ENCODE assay signal across 16 mouse cellular contexts in genomic region chr17:84596501-84596900, GRCm38 (mm10). TPM values are rescaled to one million over a fixed set of nuclear protein-coding genes. Genes with fewer than 3 reads are reported as not detected.
DNase-seq lines count a peak whose midpoint lies in the region; ATAC-seq lines count a peak whose summit lies in the region.
"Had no signal": no experiment of that assay in that cellular context is flagged by ENCODE, and none has a peak within 500 bp of the region (broad histone marks: within the 10 kb centered on the region; RNA-seq: fewer than 3 reads in every experiment).

No protein-coding gene starts in this region.

- H3K9ac ChIP-seq in forebrain, embryonic 12.5 days: no peak overlapping the region
- H3K9ac ChIP-seq in forebrain, embryonic 11.5 days (ENCODE audit: low read length): no peak overlapping the region
- peak overlapping the region; percentile 24; the same call in 1 of the 2 replicates for H3K9ac ChIP-seq in midbrain, embryonic 14.5 days (replicated peaks; ENCODE audit: low read length)
- no peak overlapping the region for H3K9ac ChIP-seq in stomach, embryonic 16.5 days (ENCODE audit: low read length)
- H3K9ac ChIP-seq: embryonic facial prominence, embryonic 15.5 days; liver, embryonic 13.5 days; neural tube, embryonic 12.5 days had no signal

- peak overlapping the region; percentile 15; the same call in 1 of the 2 replicates for H3K4me2 ChIP-seq in forebrain, embryonic 12.5 days
- no peak overlapping the region for H3K4me2 ChIP-seq in forebrain, embryonic 11.5 days (ENCODE audit: low read depth, low read length, severe bottlenecking)
- peak overlapping the region; percentile 33 for H3K4me2 ChIP-seq in midbrain, embryonic 14.5 days (ENCODE audit: low read length)
- peak overlapping the region; percentile 24; the same call in 1 of the 2 replicates for H3K4me2 ChIP-seq in stomach, embryonic 16.5 days (ENCODE audit: low read depth, low read length)
- H3K4me2 ChIP-seq: embryonic facial prominence, embryonic 15.5 days; liver, embryonic 13.5 days; neural tube, embryonic 12.5 days had no signal

- no peak for DNase-seq in forebrain, embryonic 11.5 days (ENCODE audit: low spot score)
- DNase-seq in midbrain, embryonic 14.5 days: peak; percentile 40
- DNase-seq in midbrain, embryonic 10.5 days (ENCODE audit: low spot score): no peak
- no peak for DNase-seq in limb, embryonic 10.5 days (ENCODE audit: low spot score)
- DNase-seq in urinary bladder, postnatal 14 days (ENCODE audit: low spot score): no peak
- DNase-seq: cerebellum, adult 9-11 months; heart, adult 2 months; heart, postnatal 36 days; kidney, adult 2 months; liver, embryonic 13.5 days had no signal

- peaks cover 10% of the 10 kb centered on the region for H3K4me1 ChIP-seq in forebrain, embryonic 12.5 days
- no peaks in the 10 kb centered on the region for H3K4me1 ChIP-seq in forebrain, embryonic 11.5 days (replicated peaks; ENCODE audit: control insufficient read depth, insufficient read depth, low read length)
- H3K4me1 ChIP-seq in midbrain, embryonic 14.5 days (ENCODE audit: control insufficient read depth, insufficient read depth, low read length): 0 out of 2 replicates have a peak, but pooled peaks cover 9% of the 10 kb centered on the region
- H3K4me1 ChIP-seq in midbrain, embryonic 10.5 days: peaks cover 10% of the 10 kb centered on the region; the same call in 1 of the 2 replicates
- peaks cover 23% of the 10 kb centered on the region for H3K4me1 ChIP-seq in limb, embryonic 10.5 days
- H3K4me1 ChIP-seq in stomach, embryonic 16.5 days (ENCODE audit: control insufficient read depth, insufficient read depth, low read length): no peaks in the 10 kb centered on the region
- H3K4me1 ChIP-seq: liver, embryonic 13.5 days; megakaryocyte, embryonic 14.5 days had no signal

- WGBS in forebrain, embryonic 12.5 days: 42% methylated on average over 7 of the region's 7 CpGs
- 52% methylated on average over 7 of the region's 7 CpGs for WGBS in forebrain, embryonic 11.5 days
- 34% methylated on average over 7 of the region's 7 CpGs for WGBS in midbrain, embryonic 14.5 days
- 57% methylated on average over 7 of the region's 7 CpGs for WGBS in midbrain, embryonic 10.5 days
- 71% methylated on average over 7 of the region's 7 CpGs for WGBS in limb, embryonic 10.5 days
- 41% methylated on average over 7 of the region's 7 CpGs for WGBS in stomach, embryonic 16.5 days

- H3K27me3 ChIP-seq in forebrain, embryonic 12.5 days: no peaks in the 10 kb centered on the region
- no peaks in the 10 kb centered on the region for H3K27me3 ChIP-seq in forebrain, embryonic 11.5 days (ENCODE audit: control insufficient read depth, insufficient read depth, low read length)
- H3K27me3 ChIP-seq in midbrain, embryonic 14.5 days (ENCODE audit: control insufficient read depth, insufficient read depth, low read length): no peaks in the 10 kb centered on the region
- no peaks in the 10 kb centered on the region for H3K27me3 ChIP-seq in midbrain, embryonic 10.5 days (ENCODE audit: low read depth, poor library complexity, severe bottlenecking)
- no peaks in the 10 kb centered on the region for H3K27me3 ChIP-seq in limb, embryonic 10.5 days (ENCODE audit: low read depth, poor library complexity, severe bottlenecking)
- no peaks in the 10 kb centered on the region for H3K27me3 ChIP-seq in stomach, embryonic 16.5 days (ENCODE audit: control insufficient read depth, insufficient read depth, low read length)
- H3K27me3 ChIP-seq: embryonic facial prominence, embryonic 15.5 days; liver, embryonic 13.5 days; neural tube, embryonic 12.5 days had no signal

- no peaks in the 10 kb centered on the region for H3K9me3 ChIP-seq in forebrain, embryonic 12.5 days
- H3K9me3 ChIP-seq in forebrain, embryonic 11.5 days (ENCODE audit: control insufficient read depth, low read length): no peaks in the 10 kb centered on the region
- H3K9me3 ChIP-seq in midbrain, embryonic 14.5 days (ENCODE audit: control insufficient read depth, low read length): no peaks in the 10 kb centered on the region
- no peaks in the 10 kb centered on the region; the same call in 1 of the 2 replicates for H3K9me3 ChIP-seq in midbrain, embryonic 10.5 days (replicated peaks)
- no peaks in the 10 kb centered on the region for H3K9me3 ChIP-seq in limb, embryonic 10.5 days (replicated peaks)
- H3K9me3 ChIP-seq in stomach, embryonic 16.5 days (replicated peaks; ENCODE audit: control insufficient read depth, low read length): no peaks in the 10 kb centered on the region
- H3K9me3 ChIP-seq: embryonic facial prominence, embryonic 15.5 days; liver, embryonic 13.5 days; megakaryocyte, embryonic 14.5 days; neural tube, embryonic 12.5 days had no signal

- H3K36me3 ChIP-seq in forebrain, embryonic 12.5 days (replicated peaks): peaks cover 7% of the 10 kb centered on the region
- H3K36me3 ChIP-seq in forebrain, embryonic 11.5 days (ENCODE audit: control insufficient read depth, insufficient read depth, low read length): no peaks in the 10 kb centered on the region
- H3K36me3 ChIP-seq in midbrain, embryonic 14.5 days (ENCODE audit: control insufficient read depth, insufficient read depth, low read length): no peaks in the 10 kb centered on the region
- H3K36me3 ChIP-seq in midbrain, embryonic 10.5 days: peaks cover 17% of the 10 kb centered on the region
- H3K36me3 ChIP-seq in limb, embryonic 10.5 days: peaks cover 20% of the 10 kb centered on the region
- 0 out of 2 replicates have a peak, but pooled peaks cover 8% of the 10 kb centered on the region for H3K36me3 ChIP-seq in stomach, embryonic 16.5 days (ENCODE audit: control insufficient read depth, insufficient read depth, low read length)
- H3K36me3 ChIP-seq: liver, embryonic 13.5 days; neural tube, embryonic 12.5 days had no signal

- no peak overlapping the region for H3K27ac ChIP-seq in forebrain, embryonic 12.5 days
- H3K27ac ChIP-seq in forebrain, embryonic 11.5 days (ENCODE audit: low read depth, low read length): no peak overlapping the region
- peak overlapping the region; percentile 66 for H3K27ac ChIP-seq in midbrain, embryonic 14.5 days (replicated peaks; ENCODE audit: low read depth, low read length)
- H3K27ac ChIP-seq in midbrain, embryonic 10.5 days (replicated peaks): no peak overlapping the region
- H3K27ac ChIP-seq in limb, embryonic 10.5 days: peak overlapping the region; percentile 48; the same call in 1 of the 2 replicates
- no peak overlapping the region; the same call in 1 of the 2 replicates for H3K27ac ChIP-seq in stomach, embryonic 16.5 days (ENCODE audit: low read length)
- H3K27ac ChIP-seq: embryonic facial prominence, embryonic 15.5 days; heart, adult 2 months; liver, embryonic 13.5 days; neural tube, embryonic 12.5 days had no signal

- H3K4me3 ChIP-seq in forebrain, embryonic 12.5 days (replicated peaks): no peak overlapping the region
- H3K4me3 ChIP-seq in forebrain, embryonic 11.5 days (ENCODE audit: low read depth, low read length): no peak overlapping the region
- no peak overlapping the region for H3K4me3 ChIP-seq in midbrain, embryonic 14.5 days (replicated peaks; ENCODE audit: low read depth, low read length)
- no peak overlapping the region for H3K4me3 ChIP-seq in midbrain, embryonic 10.5 days
- no peak overlapping the region for H3K4me3 ChIP-seq in limb, embryonic 10.5 days
- no peak overlapping the region for H3K4me3 ChIP-seq in stomach, embryonic 16.5 days (replicated peaks; ENCODE audit: low read length)
- H3K4me3 ChIP-seq: embryonic facial prominence, embryonic 15.5 days; heart, adult 2 months; liver, embryonic 13.5 days; megakaryocyte, embryonic 14.5 days; neural tube, embryonic 12.5 days had no signal

- no peak for ATAC-seq in forebrain, embryonic 12.5 days (ENCODE audit: low FRiP score)
- no peak for ATAC-seq in forebrain, embryonic 11.5 days (replicated peaks; ENCODE audit: low FRiP score)
- ATAC-seq in midbrain, embryonic 14.5 days (ENCODE audit: low FRiP score, low TSS enrichment): no peak
- no peak for ATAC-seq in stomach, embryonic 16.5 days (ENCODE audit: insufficient read depth, low FRiP score)
- ATAC-seq in activated CD4-positive, CD25-positive, alpha-beta regulatory T cell, adult 4 months: no peak

RNA-seq across cellular contexts. Expression of gene Dync2li1, which starts 29.8 kb away (rescaled TPM):
- 34.2 and 34.6 TPM in 2 replicates for polyA plus RNA-seq in forebrain, embryonic 12.5 days (2016; fragmentation: Nextera tagmentation; extraction: Ambion mirVana)
- 35.0 and 41.8 TPM in 2 replicates for polyA plus RNA-seq in forebrain, embryonic 11.5 days (2014; fragmentation: Nextera tagmentation; extraction: Ambion mirVana)
- 31.9 and 36.2 TPM in 2 replicates for polyA plus RNA-seq in midbrain, embryonic 14.5 days (2014; fragmentation: Nextera tagmentation; extraction: Ambion mirVana)
- polyA plus RNA-seq in midbrain, embryonic 10.5 days (2016; fragmentation: Nextera tagmentation; extraction: Ambion mirVana): 30.9 and 32.7 TPM in 2 replicates
- 25.5 and 33.4 TPM in 2 replicates for polyA plus RNA-seq in limb, embryonic 10.5 days (2016; fragmentation: Nextera tagmentation; extraction: Ambion mirVana)
- polyA plus RNA-seq in stomach, embryonic 16.5 days (2015; fragmentation: Nextera tagmentation; extraction: Ambion mirVana): 27.8 and 32.9 TPM in 2 replicates
- under 1 TPM; 0.65 to 0.97 TPM for polyA plus RNA-seq in activated CD4-positive, CD25-positive, alpha-beta regulatory T cell, adult 4 months (2017; shearing (Covaris generic))

Comparison
In these comparisons a context has a peak if more than half of its experiments do, and no peak if none do; other contexts are left out.
1. H3K27ac ChIP-seq: peak in midbrain, embryonic 14.5 days (single experiment) and limb, embryonic 10.5 days (single experiment); none in forebrain, embryonic 12.5 days (single experiment), forebrain, embryonic 11.5 days (single experiment), midbrain, embryonic 10.5 days (single experiment) and stomach, embryonic 16.5 days (single experiment).
2. RNA of gene Dync2li1, which starts 29.8 kb away (polyA plus RNA-seq): 35.0 to 41.8 TPM in forebrain, embryonic 11.5 days, 34.2 to 34.6 TPM in forebrain, embryonic 12.5 days, 25.5 to 33.4 TPM in limb, embryonic 10.5 days, 27.8 to 32.9 TPM in stomach, embryonic 16.5 days, 31.9 to 36.2 TPM in midbrain, embryonic 14.5 days and 30.9 to 32.7 TPM in midbrain, embryonic 10.5 days; 0.65 to 0.97 TPM in activated CD4-positive, CD25-positive, alpha-beta regulatory T cell, adult 4 months; every median in the first group is over 10 times any median in the second.